Mouse (Mus musculus) adrenal gland (tissue): Measurements from ENCODE around the gene Brms1.
"Not testable (repeated sequence)": the region's sequence is repeated elsewhere in the genome, so short reads cannot be mapped to it uniquely, and the experiment has no call there.

ENCODE experiments used
- intact Hi-C: fragments of 180-260 bp; cut with DNase I; formaldehyde crosslinking; loops from one replicate; pipeline ENCODE4 v1.15.1; 2025
- long read RNA-seq, 2 experiments: library from polyadenylated mRNA; unstranded; transcript quantifications; one replicate each; pipeline ENCODE4 v2.0.0; 2020; ENCODE audit warnings: borderline replicate concordance in 1 of 2; ENCODE audit not compliant: insufficient replicate concordance in 1 of 2

The Brms1 gene
- long read RNA-seq, experiment 1, transcript Brms1-201 (10 exons, 1,388 nt): major isoform, 19 of 19 reads
- long read RNA-seq, experiment 1, partial matches to known transcripts: 0 of 19 reads
- long read RNA-seq, experiment 1, other reads (novel, unspliced or antisense): 0 of 19 reads
- long read RNA-seq, experiment 2, transcript Brms1-201 (10 exons, 1,388 nt): major isoform, 24 of 30 reads
- long read RNA-seq, experiment 2, partial matches to known transcripts: 1 of 30 reads
- long read RNA-seq, experiment 2, other reads (novel, unspliced or antisense): 4 of 30 reads

GRCm38 (mm10) chr19:5040862-5041523 is at the start of gene Brms1:
Gene Brms1, plus strand, starts transcription at chr19:5041354.
- intact Hi-C loops: no loop called here

- intact Hi-C loops: no loop called here
These were observed 48.8 kb upstream of the Brms1 start for GRCm38 (mm10) chr19:4992371-4992770.

- intact Hi-C loops: no loop called here
These were observed 48.2 kb upstream of the Brms1 start for GRCm38 (mm10) chr19:4992904-4993303.

GRCm38 (mm10) chr19:4994043-4994442 is 47.1 kb upstream of the Brms1 start:
- intact Hi-C loops: no loop called here

GRCm38 (mm10) chr19:4999445-5000140 is 41.6 kb upstream of the Brms1 start:
- intact Hi-C loops: no loop called here

GRCm38 (mm10) chr19:5001666-5002406 is 39.3 kb upstream of the Brms1 start:
- intact Hi-C loops: loop anchor here (1.0 kb wide), 1 partner anchor 21 kb away; no protein-coding TSS in a partner anchor

GRCm38 (mm10) chr19:5003644-5004043 is 37.5 kb upstream of the Brms1 start:
- intact Hi-C loops: not testable (repeated sequence)

- intact Hi-C loops: no loop called here
These were observed 36.2 kb upstream of the Brms1 start for GRCm38 (mm10) chr19:5004925-5005324.

GRCm38 (mm10) chr19:5013138-5013537 is 28.0 kb upstream of the Brms1 start:
- intact Hi-C loops: no loop called here

- intact Hi-C loops: loop anchor here (5.0 kb wide), 1 partner anchor 57 kb away; no protein-coding TSS in a partner anchor
These were observed 26.2 kb upstream of the Brms1 start for GRCm38 (mm10) chr19:5014961-5015398.

GRCm38 (mm10) chr19:5016221-5016742 is 24.9 kb upstream of the Brms1 start:
- intact Hi-C loops: loop anchor here (5.0 kb wide), 1 partner anchor 56 kb away; no protein-coding TSS in a partner anchor

GRCm38 (mm10) chr19:5016782-5017181 is 24.4 kb upstream of the Brms1 start:
- intact Hi-C loops: loop anchor here (5.0 kb wide), 1 partner anchor 56 kb away; no protein-coding TSS in a partner anchor

- intact Hi-C loops: loop anchor here (5.0 kb wide), 1 partner anchor 55 kb away; no protein-coding TSS in a partner anchor
These were observed 23.5 kb upstream of the Brms1 start for GRCm38 (mm10) chr19:5017611-5018010.

GRCm38 (mm10) chr19:5018191-5018590 is 23.0 kb upstream of the Brms1 start:
- intact Hi-C loops: loop anchor here (5.0 kb wide), 1 partner anchor 54 kb away; no protein-coding TSS in a partner anchor

GRCm38 (mm10) chr19:5021416-5021815 is 19.7 kb upstream of the Brms1 start:
- intact Hi-C loops: no loop called here

- intact Hi-C loops: no loop called here
These were observed 17.3 kb upstream of the Brms1 start, which contains the start of gene Slc29a2 for GRCm38 (mm10) chr19:5023621-5024479. Gene Slc29a2, plus strand, starts transcription at chr19:5023860.

GRCm38 (mm10) chr19:5026111-5026510 is 15.0 kb upstream of the Brms1 start:
- intact Hi-C loops: no loop called here

GRCm38 (mm10) chr19:5032686-5033085 is 8.5 kb upstream of the Brms1 start:
- intact Hi-C loops: no loop called here

- intact Hi-C loops: no loop called here
These were observed 4.6 kb upstream of the Brms1 start for GRCm38 (mm10) chr19:5036577-5036976.
